Mouse (Mus musculus): ENCODE data around the gene Dpp8.
A peak's percentile ranks its signal among the peaks of the same experiment; 100 is the strongest.
"Not testable (repeated sequence)": the region's sequence is repeated elsewhere in the genome, so short reads cannot be mapped to it uniquely, and the experiment has no call there.

Gene Dpp8

GRCm38 (mm10) chr9:65021887-65022579, 10.2 kb upstream of the Dpp8 start:
- peak; percentile 56 for DNase-seq

- no peak for DNase-seq
Observed at GRCm38 (mm10) chr9:65022580-65023135, 9.6 kb upstream of the Dpp8 start.

- no peak for DNase-seq
Observed at GRCm38 (mm10) chr9:65023447-65023846, 8.8 kb upstream of the Dpp8 start.

- DNase-seq, result no peak
Observed at GRCm38 (mm10) chr9:65027241-65027640, 5.0 kb upstream of the Dpp8 start.

- no peak for DNase-seq
Observed at GRCm38 (mm10) chr9:65028313-65028712, 3.9 kb upstream of the Dpp8 start.

GRCm38 (mm10) chr9:65031355-65031754, 859 bp upstream of the Dpp8 start:
- not testable (repeated sequence) for DNase-seq

- no peak for DNase-seq
Observed at GRCm38 (mm10) chr9:65031894-65032268, 333 bp upstream of the Dpp8 start.

GRCm38 (mm10) chr9:65036456-65036855, 4.2 kb downstream of the Dpp8 start:
- no peak for DNase-seq

- DNase-seq, result no peak
Observed at GRCm38 (mm10) chr9:65036861-65037260, 4.6 kb downstream of the Dpp8 start.

- DNase-seq, result no peak
Observed at GRCm38 (mm10) chr9:65041430-65041829, 9.2 kb downstream of the Dpp8 start.

GRCm38 (mm10) chr9:65046993-65047392, 14.8 kb downstream of the Dpp8 start:
- DNase-seq, result no peak

GRCm38 (mm10) chr9:65049422-65049821, 17.2 kb downstream of the Dpp8 start:
- no peak for DNase-seq

- DNase-seq, result no peak
Observed at GRCm38 (mm10) chr9:65050981-65051380, 18.8 kb downstream of the Dpp8 start.

GRCm38 (mm10) chr9:65064251-65064650, 32.0 kb downstream of the Dpp8 start:
- no peak for DNase-seq

- no peak for DNase-seq
Observed at GRCm38 (mm10) chr9:65070587-65070986, 38.4 kb downstream of the Dpp8 start.

- DNase-seq, result no peak
Observed at GRCm38 (mm10) chr9:65073555-65073954, 41.3 kb downstream of the Dpp8 start.

- DNase-seq, result no peak
Observed at GRCm38 (mm10) chr9:65074251-65074650, 42.0 kb downstream of the Dpp8 start.

- DNase-seq, result no peak
Observed at GRCm38 (mm10) chr9:65074855-65075493, 42.8 kb downstream of the Dpp8 start.

- DNase-seq, result no peak
Observed at GRCm38 (mm10) chr9:65077536-65077935, 45.3 kb downstream of the Dpp8 start.

GRCm38 (mm10) chr9:65080141-65080540, 47.9 kb downstream of the Dpp8 start:
- DNase-seq, result not testable (repeated sequence)

- DNase-seq, result no peak
Observed at GRCm38 (mm10) chr9:65083075-65083765, 51.0 kb downstream of the Dpp8 start.

- no peak for DNase-seq
Observed at GRCm38 (mm10) chr9:65084198-65084807, 52.1 kb downstream of the Dpp8 start.

GRCm38 (mm10) chr9:65085270-65085669, 53.1 kb downstream of the Dpp8 start:
- DNase-seq, result no peak
